Mouse (Mus musculus): ENCODE results near the gene Sec14l1.

GRCm38 (mm10) chr11:117182808-117183207, 67.8 kb downstream of the Sec14l1 start:
- TF ChIP-seq FLI1 (IDR thresholded peaks at IDR 0.05; ENCODE audit: low read length), result no peak
- no peak for TF ChIP-seq GATA1 (IDR thresholded peaks at IDR 0.05; ENCODE audit: borderline replicate concordance, low read length)
